Mouse (Mus musculus) erythroblast, embryonic 14.5 days (primary cell): ENCODE data around the gene Cpm.

Experiments used
- GATA1 ChIP-seq: IDR thresholded peaks from 2 replicates; pipeline ENCODE4 v1.6.1; 2012; ENCODE audit warnings: low read length, inconsistent platforms, mixed read lengths
- TAL1 ChIP-seq: IDR thresholded peaks from 3 replicates; pipeline ENCODE4 v1.6.1; 2012; ENCODE audit warnings: low read length, inconsistent platforms, mixed read lengths

DNA sequence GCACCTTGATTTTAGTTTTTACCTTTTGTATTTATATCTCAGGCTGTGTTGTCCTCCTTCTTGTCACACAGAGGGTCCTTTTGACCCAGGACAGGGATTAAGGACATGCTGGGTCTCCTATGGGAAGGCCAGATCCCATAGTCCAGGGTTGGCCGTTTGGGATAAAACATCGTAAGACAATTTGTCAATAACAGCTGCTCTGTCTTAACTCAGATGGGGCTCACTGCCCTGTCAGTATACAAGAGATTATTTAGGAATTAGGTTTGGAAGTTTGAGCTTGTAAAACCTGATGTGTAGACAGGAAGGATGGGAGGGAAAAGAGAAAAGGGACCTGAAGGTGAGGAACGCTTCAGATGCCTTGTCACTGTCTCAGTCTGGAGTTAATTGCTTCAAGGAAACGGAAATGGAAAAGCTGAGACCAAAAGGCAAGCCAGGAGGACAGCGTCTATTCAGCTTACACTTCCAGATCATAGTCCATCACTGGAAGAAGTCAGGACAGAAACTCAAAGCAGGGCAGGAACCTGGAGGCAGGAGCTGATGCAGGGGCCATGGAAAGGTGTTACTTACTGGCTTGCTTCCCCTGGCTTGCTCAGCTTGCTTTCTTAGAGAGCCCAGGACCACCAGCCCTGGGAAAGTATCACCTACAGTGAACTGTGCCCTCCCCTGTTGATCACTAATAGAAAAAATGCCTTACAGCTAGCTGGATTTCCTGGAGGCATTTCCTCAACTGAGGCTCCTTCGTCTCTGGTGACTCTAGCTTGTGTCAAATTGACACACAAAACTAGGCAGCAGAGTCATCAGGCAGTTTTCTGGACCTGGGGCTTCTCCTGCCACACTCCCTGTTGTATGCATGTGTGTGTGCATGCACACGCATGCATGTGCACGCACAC is 27.9 kb upstream of the Cpm start:
- TF ChIP-seq TAL1 (no peak), GATA1 (no peak)
